Mouse (Mus musculus) spleen, embryonic (tissue): ENCODE data around the gene Osbpl9.

Experiments
- CTCF ChIA-PET: fragments of 350-600 bp; sonication (Branson Sonifier 250); formaldehyde crosslinking; loops from one replicate; lab custom pipeline; 2022; lab: Charles Lee

The Osbpl9 gene

GRCm38 (mm10) chr4:109201582-109202424 is at the start of gene Osbpl9:
Osbpl9 (minus strand) TSS chr4:109202272.
- CTCF ChIA-PET, result no interaction called here

GRCm38 (mm10) chr4:109251605-109252004 is 49.5 kb upstream of the Osbpl9 start:
- CTCF ChIA-PET, result no interaction called here

GRCm38 (mm10) chr4:109245016-109245620 is 43.0 kb upstream of the Osbpl9 start:
- CTCF ChIA-PET, result no interaction called here

GRCm38 (mm10) chr4:109244506-109244905 is 42.4 kb upstream of the Osbpl9 start:
- CTCF ChIA-PET, result no interaction called here

DNA sequence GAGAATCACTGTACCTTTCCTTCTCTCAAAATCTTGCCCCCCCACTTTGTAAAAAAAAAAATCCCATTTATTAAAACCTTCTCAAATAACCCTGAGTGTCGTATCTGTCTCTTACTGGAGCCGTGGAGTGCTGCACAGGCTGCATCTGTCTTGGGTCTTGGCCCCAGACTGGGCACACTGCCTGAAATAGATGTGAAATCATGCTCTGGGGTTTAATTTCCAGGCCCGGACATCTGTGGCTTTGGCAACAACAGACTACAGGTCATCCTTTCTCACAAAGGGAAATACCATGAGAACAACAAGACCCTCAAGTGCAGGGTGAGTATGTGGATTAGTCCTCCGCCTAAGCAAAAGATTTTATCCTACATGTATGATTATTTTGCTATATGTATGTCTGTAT is 39.9 kb upstream of the Osbpl9 start:
- CTCF ChIA-PET, result no interaction called here

- CTCF ChIA-PET, result no interaction called here
Measured at GRCm38 (mm10) chr4:109241221-109241620, 39.1 kb upstream of the Osbpl9 start.

DNA sequence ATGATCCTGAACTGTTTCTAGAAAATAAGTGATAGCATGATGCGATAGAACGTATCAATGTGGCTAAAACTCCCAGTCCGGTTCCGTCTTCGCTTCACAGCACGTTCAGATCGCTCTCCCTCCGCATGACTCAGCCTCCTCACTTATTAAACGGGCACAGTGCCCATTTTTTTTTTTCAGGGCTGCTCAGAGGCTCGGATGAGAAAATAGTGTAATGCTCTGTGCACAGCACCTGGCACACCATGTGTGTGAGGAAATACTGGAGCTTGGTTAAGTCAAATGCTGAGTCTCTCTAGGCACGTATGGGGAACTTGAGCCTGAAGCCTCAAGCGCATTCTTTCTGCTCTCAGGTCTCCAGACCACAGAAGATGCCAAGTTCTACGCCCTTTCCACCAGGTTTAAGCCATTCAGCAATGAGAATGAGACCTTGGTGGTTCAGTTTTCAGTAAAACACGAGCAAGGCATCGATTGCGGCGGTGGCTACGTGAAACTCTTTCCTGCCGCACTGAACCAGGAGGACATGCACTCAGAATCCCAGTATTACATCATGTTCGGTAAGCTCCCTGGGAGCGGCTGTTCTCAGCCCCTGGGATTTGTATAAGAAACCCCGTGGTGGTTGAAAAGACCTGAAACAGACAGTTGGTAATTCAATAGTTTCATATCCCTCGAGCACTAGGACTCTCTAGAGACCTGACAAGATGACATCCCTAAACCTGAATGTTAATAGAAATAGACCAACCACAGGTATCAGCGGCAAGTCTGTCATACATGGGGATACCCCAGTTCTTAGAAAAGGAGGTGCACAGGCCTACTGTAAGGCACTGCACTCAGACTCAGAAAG is 36.6 kb upstream of the Osbpl9 start:
- CTCF ChIA-PET, result interaction anchor here (0.6 kb wide), 1 partner anchor 183 kb away, joined by 7 read pairs; no protein-coding TSS in a partner anchor

- CTCF ChIA-PET, result no interaction called here
Measured at GRCm38 (mm10) chr4:109236186-109236879, 34.3 kb upstream of the Osbpl9 start.

GRCm38 (mm10) chr4:109234806-109235350 is 32.8 kb upstream of the Osbpl9 start:
- CTCF ChIA-PET, result no interaction called here

- CTCF ChIA-PET, result no interaction called here
Measured at GRCm38 (mm10) chr4:109234185-109234584, 32.1 kb upstream of the Osbpl9 start, which contains the start of gene Calr4. Calr4 (plus strand) TSS chr4:109234485.

GRCm38 (mm10) chr4:109229766-109230279 is 27.8 kb upstream of the Osbpl9 start:
- CTCF ChIA-PET, result interaction anchor here (0.6 kb wide), 1 partner anchor 76 kb away, joined by 9 read pairs; no protein-coding TSS in a partner anchor

- CTCF ChIA-PET, result no interaction called here
Measured at GRCm38 (mm10) chr4:109226071-109226470, 24.0 kb upstream of the Osbpl9 start.

- CTCF ChIA-PET, result no interaction called here
Measured at GRCm38 (mm10) chr4:109225606-109226005, 23.5 kb upstream of the Osbpl9 start.

DNA sequence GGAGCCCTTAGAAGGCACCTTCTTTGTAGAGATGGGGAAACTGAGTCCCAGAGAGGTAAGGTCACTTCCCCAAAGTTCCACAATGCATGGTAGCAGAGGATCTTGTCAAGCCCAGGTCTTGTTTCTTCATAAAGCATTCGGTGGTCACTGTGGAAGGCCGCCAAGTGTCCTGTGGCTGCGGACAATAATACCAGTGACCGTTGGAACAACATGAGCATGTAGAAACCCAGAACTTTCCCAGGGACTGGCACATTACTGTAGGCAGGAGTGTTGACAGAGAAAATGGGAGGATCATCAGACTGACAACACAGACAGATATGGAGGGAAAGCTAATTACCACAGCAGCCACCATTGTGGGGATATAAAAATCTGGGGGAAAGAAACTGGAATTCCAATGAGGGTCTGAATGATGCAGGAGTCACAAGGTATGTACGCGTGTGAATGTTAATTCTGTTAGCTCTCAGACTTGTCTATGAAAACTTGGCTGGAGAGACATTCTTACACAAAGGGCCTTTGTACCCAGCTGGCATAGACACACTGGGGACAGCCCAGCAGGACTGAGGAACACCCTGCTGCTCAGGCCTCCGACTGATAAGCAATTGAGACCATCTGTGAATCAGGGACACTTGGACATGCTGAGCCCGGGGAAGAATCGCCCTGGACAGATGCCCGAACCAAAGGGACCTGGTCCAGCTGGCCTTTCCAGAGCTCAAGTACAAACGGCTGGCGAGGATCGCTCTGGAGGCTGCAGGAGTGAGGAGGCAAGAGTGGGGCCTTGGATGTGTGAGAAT is 22.9 kb upstream of the Osbpl9 start:
- CTCF ChIA-PET, result no interaction called here

GRCm38 (mm10) chr4:109222001-109222400 is 19.9 kb upstream of the Osbpl9 start:
- CTCF ChIA-PET, result no interaction called here

- CTCF ChIA-PET, result no interaction called here
Measured at GRCm38 (mm10) chr4:109220441-109220940, 18.4 kb upstream of the Osbpl9 start.

DNA sequence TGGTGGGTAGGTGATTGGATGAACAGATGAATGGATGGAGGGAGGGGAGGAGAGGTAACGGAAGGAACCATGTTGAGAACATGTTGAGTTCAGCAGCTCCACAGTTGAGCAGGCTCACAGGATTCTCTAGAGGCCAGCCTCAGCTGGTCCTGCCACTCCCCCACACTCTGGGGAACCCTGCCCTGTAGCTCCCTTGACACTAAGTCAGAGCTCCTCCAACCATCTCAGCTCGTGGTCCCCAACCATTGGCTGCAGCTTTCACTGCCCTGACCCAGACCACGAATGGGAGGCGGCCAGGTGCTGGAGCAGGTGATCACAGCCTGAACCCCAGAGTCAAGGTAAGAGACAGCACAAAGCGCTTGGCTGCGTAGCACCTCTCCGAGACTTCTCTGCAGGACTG is 15.9 kb upstream of the Osbpl9 start:
- CTCF ChIA-PET, result no interaction called here

DNA sequence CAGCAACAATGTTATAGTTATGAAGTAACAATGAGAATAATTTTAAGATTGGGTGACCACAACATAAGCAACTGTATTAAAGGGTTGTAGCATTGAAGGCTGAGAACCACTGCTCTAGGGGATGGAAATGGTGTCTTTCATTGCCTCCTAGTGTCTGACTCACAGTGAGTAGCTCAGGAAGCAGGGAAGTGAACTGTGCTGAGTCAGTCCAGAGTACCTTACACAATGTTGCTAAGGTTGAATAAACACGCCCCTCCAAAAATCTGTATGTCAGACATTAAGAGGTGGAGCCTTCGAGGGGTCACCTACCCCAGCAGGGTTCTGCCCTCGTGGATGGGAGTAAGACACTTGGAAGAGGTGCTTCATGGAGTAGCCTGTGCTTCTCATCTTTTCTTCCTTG is 11.9 kb upstream of the Osbpl9 start:
- CTCF ChIA-PET, result no interaction called here

DNA sequence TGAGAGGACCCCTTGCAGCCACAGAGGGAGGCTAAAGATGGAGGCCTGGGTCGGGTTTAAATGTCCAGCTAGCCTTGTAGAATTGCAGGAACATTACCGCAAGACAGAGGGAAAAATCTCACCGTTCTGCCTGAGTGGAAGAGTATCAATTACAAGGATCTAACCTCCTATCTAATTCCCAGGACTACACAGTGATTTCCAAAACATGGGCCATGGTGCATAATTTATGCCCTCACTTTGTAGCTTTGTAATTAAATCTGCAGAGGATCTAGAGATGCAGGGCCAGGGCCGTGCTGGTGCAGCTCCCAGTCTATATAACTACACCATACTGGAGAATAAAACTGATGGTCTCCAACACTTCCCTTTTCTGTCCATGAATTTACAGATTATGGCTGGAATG is 8.8 kb upstream of the Osbpl9 start:
- CTCF ChIA-PET, result no interaction called here

DNA sequence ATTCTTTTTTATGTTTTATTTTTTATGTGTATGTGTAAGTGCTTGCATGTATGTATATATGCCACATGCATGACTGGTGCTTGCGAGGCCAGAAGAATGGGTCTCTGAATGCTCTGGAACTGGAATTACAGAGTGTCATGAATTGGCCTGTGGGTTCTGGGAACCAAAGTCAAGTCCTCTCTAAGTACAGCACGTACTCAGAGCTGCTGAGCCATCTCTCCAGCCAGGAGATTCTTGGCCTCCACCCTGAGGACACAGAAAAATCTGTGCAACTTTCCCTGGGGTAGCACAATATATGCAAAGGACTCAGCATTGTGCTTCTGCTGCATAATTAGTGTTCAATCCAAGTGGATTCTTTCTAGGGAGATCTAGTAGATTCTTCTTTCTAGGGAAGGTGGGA is 8.2 kb upstream of the Osbpl9 start:
- CTCF ChIA-PET, result no interaction called here
